Mouse (Mus musculus) right cerebral cortex, postnatal 14 days (tissue): ENCODE measurements around the gene Hoxd3.

ENCODE experiments used
- DNase-seq: peaks from one replicate; pipeline ENCODE4 v3.0.0; 2022

Hoxd3 gene

GRCm38 (mm10) chr2:74711721-74712621 is at the start of gene Hoxd3, which contains the start of gene Hoxd4:
Gene Hoxd3 (plus strand): TSS chr2:74711927.
Gene Hoxd4 (plus strand): TSS chr2:74711929.
- DNase-seq, result no peak

- DNase-seq, result peak; percentile 71
These were observed 48.3 kb upstream of the Hoxd3 start for GRCm38 (mm10) chr2:74663291-74663925.

GRCm38 (mm10) chr2:74666411-74666810 is 45.3 kb upstream of the Hoxd3 start:
- DNase-seq, result no peak

DNA sequence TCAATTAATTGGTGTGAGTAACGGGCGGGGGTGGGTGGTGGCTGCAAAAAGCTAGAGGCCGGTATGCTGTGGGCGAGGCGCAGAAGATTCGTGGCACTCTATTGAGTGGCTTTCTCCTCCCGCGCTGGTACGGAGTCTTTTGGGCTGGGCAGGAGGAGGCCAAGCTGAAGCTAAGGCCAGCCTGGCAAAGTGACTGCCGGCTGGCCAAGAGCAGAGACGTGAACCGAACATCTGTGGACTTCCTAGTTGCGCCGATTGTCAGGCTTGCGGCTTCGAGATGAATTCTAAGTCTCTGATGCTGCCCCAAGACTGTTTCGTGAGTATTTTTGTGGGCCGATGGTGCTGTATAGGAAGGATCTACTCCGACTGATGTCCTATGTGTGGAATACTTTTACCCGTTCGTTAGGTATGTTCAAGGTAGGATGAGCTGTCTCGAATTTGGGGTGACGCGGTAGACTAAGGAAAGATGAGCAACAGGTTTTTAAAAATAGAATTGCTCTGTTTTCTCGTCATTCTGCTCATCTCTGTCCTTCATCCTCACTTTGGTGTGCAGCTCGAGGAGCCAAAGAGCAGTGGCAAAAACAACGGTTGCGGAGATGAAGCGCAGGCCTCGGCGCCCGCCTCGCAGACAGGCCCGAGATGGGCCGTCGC is 44.4 kb upstream of the Hoxd3 start:
- DNase-seq, result no peak

DNA sequence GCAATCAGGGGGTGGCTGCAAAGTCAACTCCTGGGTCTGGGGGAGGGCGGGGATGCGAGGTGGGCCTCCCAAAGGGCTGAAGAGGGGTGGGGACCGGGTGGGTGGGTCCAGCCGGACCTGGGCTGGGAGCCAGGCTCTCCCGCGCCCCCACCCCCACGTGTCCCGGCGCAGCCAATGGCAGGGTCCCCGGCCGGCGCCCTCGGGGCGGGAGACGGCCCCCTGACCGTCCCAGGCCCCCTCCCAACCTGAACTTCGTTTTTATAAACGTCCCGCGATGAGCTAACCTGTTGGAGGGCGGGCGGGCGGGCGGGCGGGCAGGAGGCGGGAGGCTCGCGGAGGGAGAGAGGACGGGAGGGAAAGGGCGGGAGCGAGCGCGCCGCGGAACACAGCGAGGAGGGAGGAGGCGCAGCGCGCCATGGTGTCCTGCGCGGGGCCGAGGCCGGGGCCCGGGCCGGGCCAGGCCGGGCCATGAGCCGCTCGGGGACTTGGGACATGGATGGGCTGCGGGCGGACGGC is 43.8 kb upstream of the Hoxd3 start, which contains the start of gene Hoxd13:
Hoxd13 (plus strand) TSS at position 469 of the 516 bp plus-strand sequence.
- DNase-seq, result no peak

GRCm38 (mm10) chr2:74668370-74669229 is 43.1 kb upstream of the Hoxd3 start:
- no peak for DNase-seq

GRCm38 (mm10) chr2:74669230-74669578 is 42.5 kb upstream of the Hoxd3 start:
- DNase-seq, result no peak

DNA sequence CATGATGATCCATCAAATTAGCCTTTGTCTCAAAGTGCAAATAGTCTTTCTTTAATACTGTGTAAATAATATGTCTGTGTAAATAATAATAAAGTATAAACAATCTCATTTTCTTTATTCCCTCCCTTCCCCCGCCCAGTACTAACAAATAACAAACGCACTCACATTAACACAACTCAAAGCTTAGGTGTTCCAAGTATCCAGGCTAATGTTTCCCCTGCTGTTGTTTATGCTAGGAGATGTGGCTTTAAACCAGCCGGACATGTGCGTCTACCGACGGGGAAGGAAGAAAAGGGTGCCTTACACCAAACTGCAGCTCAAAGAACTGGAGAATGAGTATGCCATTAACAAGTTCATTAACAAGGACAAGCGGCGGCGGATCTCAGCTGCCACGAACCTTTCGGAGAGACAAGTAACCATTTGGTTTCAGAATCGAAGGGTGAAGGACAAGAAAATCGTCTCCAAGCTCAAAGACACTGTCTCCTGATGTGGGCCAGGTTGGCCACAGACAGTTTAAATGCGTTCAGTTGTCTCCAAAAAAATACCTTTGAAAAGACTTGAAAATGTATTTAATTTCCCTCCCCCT is 42.0 kb upstream of the Hoxd3 start:
- no peak for DNase-seq

- no peak for DNase-seq
These were observed 41.0 kb upstream of the Hoxd3 start for GRCm38 (mm10) chr2:74670632-74671188.

DNA sequence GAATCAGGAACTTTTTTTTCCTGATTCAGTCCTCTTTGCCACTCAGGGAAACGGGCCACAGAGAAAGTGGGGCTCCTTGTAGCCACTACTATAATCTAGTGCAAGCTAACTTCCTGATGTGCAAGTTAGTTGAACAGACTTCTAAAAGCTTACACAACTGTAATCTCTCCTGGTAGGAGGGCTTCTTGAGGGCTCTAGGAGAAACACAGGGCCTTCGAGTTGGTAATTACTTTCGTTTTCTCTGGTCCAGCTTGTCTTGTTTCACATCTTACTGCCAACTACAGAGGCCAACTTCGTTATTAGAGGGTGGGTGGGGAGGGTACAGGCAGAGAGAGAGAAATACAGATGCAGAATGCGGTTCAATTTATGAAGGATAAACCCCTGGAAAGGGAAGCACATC is 39.9 kb upstream of the Hoxd3 start:
- DNase-seq, result no peak

- peak; percentile 39 for DNase-seq
These were observed 39.0 kb upstream of the Hoxd3 start for GRCm38 (mm10) chr2:74672481-74673362.

DNA sequence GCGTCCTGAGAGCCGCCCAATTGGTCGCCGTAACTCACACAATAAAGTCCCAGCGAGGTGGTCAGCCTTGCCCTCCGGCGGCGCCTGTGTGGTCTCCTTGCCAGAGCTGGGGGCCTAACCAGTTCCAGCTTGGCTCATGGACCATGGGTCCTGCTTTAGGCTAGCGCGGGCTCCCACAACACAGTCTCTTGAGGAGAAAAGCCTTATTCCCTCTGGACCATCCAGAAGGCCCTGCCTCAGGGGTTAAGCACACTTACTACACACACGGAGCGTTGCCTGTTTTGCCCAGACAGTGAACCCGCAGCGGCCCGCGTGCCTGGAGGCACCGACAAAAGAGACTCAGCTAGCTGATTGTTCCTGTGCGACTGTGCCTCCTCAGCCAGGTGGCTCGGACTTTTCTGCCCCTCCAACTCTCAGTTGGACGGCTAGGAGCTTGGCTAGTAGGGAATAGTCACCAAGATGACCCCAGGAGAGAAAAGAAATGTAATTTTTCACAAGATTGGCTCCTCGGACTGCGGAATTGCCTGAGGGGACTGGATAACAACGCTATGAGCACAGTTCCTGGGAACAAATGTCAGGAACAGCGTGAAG is 37.8 kb upstream of the Hoxd3 start:
- no peak for DNase-seq

GRCm38 (mm10) chr2:74674881-74675665 is 36.7 kb upstream of the Hoxd3 start, which contains the start of gene Hoxd12:
Gene Hoxd12 (plus strand): TSS chr2:74675013.
- DNase-seq, result no peak

- no peak for DNase-seq
These were observed 36.0 kb upstream of the Hoxd3 start for GRCm38 (mm10) chr2:74675666-74676282.

GRCm38 (mm10) chr2:74676376-74677052 is 35.2 kb upstream of the Hoxd3 start:
- no peak for DNase-seq

GRCm38 (mm10) chr2:74677106-74677505 is 34.6 kb upstream of the Hoxd3 start:
- DNase-seq, result no peak

- no peak for DNase-seq
These were observed 32.7 kb upstream of the Hoxd3 start, which contains the start of gene Hoxd11 for GRCm38 (mm10) chr2:74678891-74679595. Gene Hoxd11 (plus strand): TSS chr2:74679557.
